ENCODE assay signal across 9 mouse cellular contexts in the genomic region with DNA sequence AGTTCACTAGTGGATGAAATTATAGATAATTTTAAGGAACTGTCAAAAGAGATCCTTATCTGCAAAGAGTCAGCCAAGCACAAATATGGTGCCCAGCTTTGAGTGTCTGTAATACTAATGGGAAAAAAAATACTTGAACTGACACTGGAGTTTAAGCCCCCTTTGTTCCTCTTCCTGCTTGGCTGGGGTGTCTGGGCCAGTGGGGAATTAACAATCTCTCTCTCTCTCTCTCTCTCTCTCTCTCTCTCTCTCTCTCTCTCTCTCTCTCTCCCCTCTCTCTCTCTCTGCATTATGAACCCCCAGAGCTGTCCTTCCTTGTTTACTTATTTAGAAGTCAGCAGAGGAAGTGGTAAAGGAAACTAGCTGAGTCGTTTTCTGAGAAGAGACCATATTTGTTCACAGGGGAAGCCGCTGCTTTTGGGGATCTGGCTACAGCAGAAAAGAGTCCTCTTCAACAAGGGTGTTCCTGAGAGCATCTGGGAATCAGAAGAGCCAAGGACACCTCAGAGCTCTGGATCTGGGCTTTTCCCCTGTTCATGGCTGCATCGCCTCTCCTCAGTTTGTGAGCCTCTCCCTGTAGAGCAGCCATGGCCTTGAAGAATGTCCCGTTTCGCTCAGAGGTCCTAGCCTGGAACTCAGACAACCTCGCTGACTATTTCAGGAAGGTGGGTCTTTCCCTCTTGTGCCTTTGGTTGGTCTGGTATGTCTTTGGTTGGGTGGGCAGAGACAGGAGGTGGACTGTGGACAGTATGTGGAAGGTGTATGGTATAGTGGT. TPM values are rescaled to one million over a fixed set of nuclear protein-coding genes. Genes with fewer than 3 reads are reported as not detected.
DNase-seq lines count a peak whose midpoint lies in the region; ATAC-seq and TF ChIP-seq lines count a peak whose summit lies in the region.
"Had no signal": no experiment of that assay in that cellular context is flagged by ENCODE, and none has a peak within 500 bp of the region (broad histone marks: within the 10 kb centered on the region; RNA-seq: fewer than 3 reads in every experiment).

A gene (plus strand): TSS at position 154 of the 775 bp plus-strand sequence.

- DNase-seq in lung, postnatal 0 days (ENCODE audit: low spot score): no peak
- no peak for DNase-seq in lung, postnatal 25 days (ENCODE audit: low spot score)
- peak; percentile 63 for DNase-seq in thymus, postnatal 4 days
- no peak for DNase-seq in testis, postnatal 10 days (ENCODE audit: low spot score)
- DNase-seq: kidney, postnatal 10 days had no signal

- H3K36me3 ChIP-seq in lung, postnatal 0 days (ENCODE audit: insufficient read depth, low read length): no peaks in the 10 kb centered on the region
- no peaks in the 10 kb centered on the region for H3K36me3 ChIP-seq in erythroblast, embryonic 14.5 days (ENCODE audit: control insufficient read depth)
- no peaks in the 10 kb centered on the region for H3K36me3 ChIP-seq in kidney, embryonic 14.5 days (ENCODE audit: control insufficient read depth, insufficient read depth, low read length)
- H3K36me3 ChIP-seq: heart, embryonic 13.5 days had no signal

- no peak for TF ChIP-seq EP300 in lung, postnatal 0 days (IDR thresholded peaks at IDR 0.05)

- no peak within 1 kb of the TSS for H3K9ac ChIP-seq in lung, postnatal 0 days (replicated peaks; ENCODE audit: low read depth)
- no peak within 1 kb of the TSS for H3K9ac ChIP-seq in kidney, embryonic 14.5 days (ENCODE audit: low read depth, low read length)
- H3K9ac ChIP-seq: heart, embryonic 13.5 days had no signal

- no peak within 1 kb of the TSS for H3K4me2 ChIP-seq in lung, postnatal 0 days (replicated peaks; ENCODE audit: low read depth, low read length)
- no peak within 1 kb of the TSS for H3K4me2 ChIP-seq in kidney, embryonic 14.5 days (replicated peaks; ENCODE audit: low read depth, low read length)
- H3K4me2 ChIP-seq: heart, embryonic 13.5 days had no signal

- H3K4me1 ChIP-seq in lung, postnatal 0 days (ENCODE audit: insufficient read depth, low read depth, low read length): no peaks in the 10 kb centered on the region
- H3K4me1 ChIP-seq in erythroblast, embryonic 14.5 days (ENCODE audit: control insufficient read depth): no peaks in the 10 kb centered on the region
- H3K4me1 ChIP-seq in kidney, embryonic 14.5 days (ENCODE audit: control insufficient read depth, insufficient read depth, low read length): no peaks in the 10 kb centered on the region
- H3K4me1 ChIP-seq: heart, embryonic 13.5 days had no signal

- H3K4me3 ChIP-seq in lung, postnatal 0 days (ENCODE audit: low read depth, low read length): peak within 1 kb of the TSS; percentile 6; the same call in 1 of the 2 replicates
- H3K4me3 ChIP-seq in erythroblast, embryonic 14.5 days (replicated peaks): peak within 1 kb of the TSS; percentile 16
- no peak within 1 kb of the TSS for H3K4me3 ChIP-seq in kidney, embryonic 14.5 days (ENCODE audit: low read length)
- H3K4me3 ChIP-seq: heart, embryonic 13.5 days had no signal

- H3K9me3 ChIP-seq in lung, postnatal 0 days (ENCODE audit: low read length): no peaks in the 10 kb centered on the region
- H3K9me3 ChIP-seq in erythroblast, embryonic 14.5 days (ENCODE audit: control insufficient read depth, low read length): no peaks in the 10 kb centered on the region
- H3K9me3 ChIP-seq in kidney, embryonic 14.5 days (ENCODE audit: control insufficient read depth, low read length): no peaks in the 10 kb centered on the region
- H3K9me3 ChIP-seq: heart, embryonic 13.5 days had no signal

- WGBS in lung, postnatal 0 days: 62% methylated on average over 6 of the region's 6 CpGs
- 87% methylated on average over 6 of the region's 6 CpGs for WGBS in kidney, embryonic 14.5 days

- H3K27me3 ChIP-seq in lung, postnatal 0 days (replicated peaks; ENCODE audit: insufficient read depth, low read length): no peaks in the 10 kb centered on the region
- no peaks in the 10 kb centered on the region for H3K27me3 ChIP-seq in erythroblast, embryonic 14.5 days (ENCODE audit: control insufficient read depth)
- no peaks in the 10 kb centered on the region for H3K27me3 ChIP-seq in kidney, embryonic 14.5 days (ENCODE audit: control insufficient read depth, insufficient read depth, low read length)
- H3K27me3 ChIP-seq: heart, embryonic 13.5 days had no signal

- ATAC-seq in lung, postnatal 0 days: no peak
- ATAC-seq in megakaryocyte-erythroid progenitor cell, adult 5-6 weeks (replicated peaks; ENCODE audit: low FRiP score, low TSS enrichment, poor library complexity, severe bottlenecking): 0 out of 2 replicates have a peak, but pooled peaks have one; percentile 9
- ATAC-seq in kidney, embryonic 14.5 days (ENCODE audit: low FRiP score, low TSS enrichment): no peak

- no peak for TF ChIP-seq CTCF in lung, postnatal 0 days (IDR thresholded peaks at IDR 0.05)

- H3K27ac ChIP-seq in lung, postnatal 0 days (ENCODE audit: low read length): 0 out of 2 replicates have a peak within 1 kb of the TSS, but pooled peaks have one; percentile 15
- no peak within 1 kb of the TSS for H3K27ac ChIP-seq in kidney, embryonic 14.5 days (ENCODE audit: low read depth, low read length)
- H3K27ac ChIP-seq: heart, embryonic 13.5 days had no signal

RNA-seq across cellular contexts. Expression of the gene that starts here (rescaled TPM):
- polyA plus RNA-seq in lung, postnatal 0 days (2015; fragmentation: Nextera tagmentation; extraction: Ambion mirVana): 4.5 and 4.9 TPM in 2 replicates
- polyA plus RNA-seq in erythroblast, embryonic 14.5 days (2012): 0.05 and 0.10 TPM in 2 replicates
- total RNA-seq in megakaryocyte-erythroid progenitor cell, adult 5-6 weeks (2014; fragmentation: Nextera tagmentation): 11.4 and 19.0 TPM in 2 replicates
- total RNA-seq in megakaryocyte-erythroid progenitor cell, adult 5-6 weeks (2017): 9.3 and 16.2 TPM in 2 replicates
- polyA plus RNA-seq in kidney, embryonic 14.5 days (2014; fragmentation: Nextera tagmentation; extraction: Ambion mirVana): 1.6 and 1.9 TPM in 2 replicates
